In genomic region chr9:22259184-22260091, GRCm38 (mm10) we compare ENCODE assay signal across 8 mouse cellular contexts. TPM values are rescaled to one million over a fixed set of nuclear protein-coding genes. Genes with fewer than 3 reads are reported as not detected.
A peak's percentile ranks its signal among the peaks of the same experiment; 100 is the strongest.
DNase-seq lines count a peak whose midpoint lies in the region; ATAC-seq and TF ChIP-seq lines count a peak whose summit lies in the region.

TSS of gene Zfp599 (minus strand) at chr9:22259895.

- no peaks in the 10 kb centered on the region for H3K27me3 ChIP-seq in C2C12 (ENCODE audit: control insufficient read depth, insufficient read depth, insufficient read length)
- H3K27me3 ChIP-seq in heart, embryonic 10.5 days (ENCODE audit: insufficient read depth, poor library complexity, severe bottlenecking) = no peaks in the 10 kb centered on the region
- no peaks in the 10 kb centered on the region; the same call in 1 of the 2 replicates for H3K27me3 ChIP-seq in kidney, embryonic 14.5 days (ENCODE audit: control insufficient read depth, insufficient read depth, low read length)
- no peaks in the 10 kb centered on the region for H3K27me3 ChIP-seq in limb, embryonic 14.5 days (ENCODE audit: control insufficient read depth, insufficient read depth, low read length)
- no peaks in the 10 kb centered on the region for H3K27me3 ChIP-seq in midbrain, embryonic 16.5 days (ENCODE audit: control insufficient read depth, insufficient read depth, low read depth, low read length)

- H3K36me3 ChIP-seq in C2C12 (ENCODE audit: control insufficient read depth, insufficient read depth) = peaks cover 21% of the 10 kb centered on the region
- peaks cover 35% of the 10 kb centered on the region for H3K36me3 ChIP-seq in heart, embryonic 10.5 days
- peaks cover 9% of the 10 kb centered on the region for H3K36me3 ChIP-seq in kidney, embryonic 14.5 days (ENCODE audit: control insufficient read depth, insufficient read depth, low read length)
- peaks cover 25% of the 10 kb centered on the region for H3K36me3 ChIP-seq in limb, embryonic 14.5 days (ENCODE audit: control insufficient read depth, insufficient read depth, low read length)
- H3K36me3 ChIP-seq in midbrain, embryonic 16.5 days (ENCODE audit: control insufficient read depth, insufficient read depth, low read length) = peaks cover 13% of the 10 kb centered on the region; the same call in 1 of the 2 replicates

- under 1% methylated on average over 35 of the region's 35 CpGs for WGBS in heart, embryonic 10.5 days
- WGBS in kidney, embryonic 14.5 days = 1% methylated on average over 35 of the region's 35 CpGs
- under 1% methylated on average over 34 of the region's 35 CpGs for WGBS in limb, embryonic 14.5 days
- WGBS in midbrain, embryonic 16.5 days = under 1% methylated on average over 35 of the region's 35 CpGs

- no peaks in the 10 kb centered on the region; the same call in 1 of the 2 replicates for H3K4me1 ChIP-seq in embryonic fibroblast, embryonic 13.5 days (ENCODE audit: control insufficient read depth, insufficient read depth, low read length)
- peaks cover 10% of the 10 kb centered on the region; the same call in 1 of the 2 replicates for H3K4me1 ChIP-seq in heart, embryonic 10.5 days
- H3K4me1 ChIP-seq in kidney, embryonic 14.5 days (ENCODE audit: control insufficient read depth, insufficient read depth, low read length) = no peaks in the 10 kb centered on the region
- H3K4me1 ChIP-seq in limb, embryonic 14.5 days (ENCODE audit: control insufficient read depth, insufficient read depth, low read length) = no peaks in the 10 kb centered on the region
- H3K4me1 ChIP-seq in midbrain, embryonic 16.5 days (ENCODE audit: control insufficient read depth, insufficient read depth, low read length) = peaks cover 3% of the 10 kb centered on the region; the same call in 1 of the 2 replicates

- TF ChIP-seq CTCF in C2C12 (IDR thresholded peaks at IDR 0.05; ENCODE audit: control insufficient read depth, insufficient read depth, insufficient read length) = no peak
- TF ChIP-seq CTCF in embryonic fibroblast, embryonic 13.5 days (IDR thresholded peaks at IDR 0.05; ENCODE audit: borderline replicate concordance, insufficient read depth, low read length) = no peak

- TF ChIP-seq POLR2A in embryonic fibroblast, embryonic 13.5 days (IDR thresholded peaks at IDR 0.05; ENCODE audit: low read depth, low read length) = peak; percentile 76
- peak; percentile 42; the same call in 1 of the 2 replicates for TF ChIP-seq POLR2A in limb, embryonic 14.5 days (IDR thresholded peaks at IDR 0.05; ENCODE audit: borderline replicate concordance, extremely low read depth, insufficient read depth, insufficient read length)

- H3K9me3 ChIP-seq in heart, embryonic 10.5 days = peaks cover 3% of the 10 kb centered on the region; the same call in 1 of the 2 replicates
- H3K9me3 ChIP-seq in kidney, embryonic 14.5 days (ENCODE audit: control insufficient read depth, low read length) = peaks cover 10% of the 10 kb centered on the region
- H3K9me3 ChIP-seq in limb, embryonic 14.5 days (ENCODE audit: control insufficient read depth, low read length) = peaks cover 13% of the 10 kb centered on the region
- peaks cover 6% of the 10 kb centered on the region; the same call in 1 of the 2 replicates for H3K9me3 ChIP-seq in midbrain, embryonic 16.5 days (replicated peaks; ENCODE audit: control insufficient read depth, low read length, poor library complexity, severe bottlenecking)

- H3K4me2 ChIP-seq in kidney, embryonic 14.5 days (replicated peaks; ENCODE audit: low read depth, low read length) = peak within 1 kb of the TSS; percentile 69
- peak within 1 kb of the TSS; percentile 63 for H3K4me2 ChIP-seq in limb, embryonic 14.5 days (replicated peaks; ENCODE audit: low read depth, low read length, severe bottlenecking)
- peak within 1 kb of the TSS; percentile 63 for H3K4me2 ChIP-seq in midbrain, embryonic 16.5 days (ENCODE audit: low read length)

- H3K27ac ChIP-seq in embryonic fibroblast, embryonic 13.5 days (ENCODE audit: insufficient read depth, low read length) = no peak within 1 kb of the TSS
- peak within 1 kb of the TSS; percentile 88 for H3K27ac ChIP-seq in heart, embryonic 10.5 days
- H3K27ac ChIP-seq in kidney, embryonic 14.5 days (ENCODE audit: low read depth, low read length) = 0 out of 2 replicates have a peak within 1 kb of the TSS, but pooled peaks have one; percentile 17
- peak within 1 kb of the TSS; percentile 55 for H3K27ac ChIP-seq in limb, embryonic 14.5 days (replicated peaks; ENCODE audit: low read depth, low read length)
- H3K27ac ChIP-seq in midbrain, embryonic 16.5 days (ENCODE audit: low read length) = peak within 1 kb of the TSS; percentile 60; the same call in 1 of the 2 replicates

- H3K79me3 ChIP-seq in C2C12 (ENCODE audit: low read depth) = peaks cover 13% of the 10 kb centered on the region

- peak; percentile 94 for DNase-seq in brain, adult 2 months (ENCODE audit: low read depth, low spot score)
- peak; percentile 92 for DNase-seq in heart, embryonic 10.5 days (ENCODE audit: low spot score)
- DNase-seq in limb, embryonic 14.5 days (ENCODE audit: low spot score) = peak; percentile 87
- DNase-seq in spleen, postnatal 14 days (ENCODE audit: low spot score in 2 of 2) = peak; percentile 16 to 31

- H3K79me2 ChIP-seq in C2C12 (ENCODE audit: control insufficient read depth, insufficient read depth) = peaks cover 47% of the 10 kb centered on the region

- peak within 1 kb of the TSS; percentile 72 for H3K4me3 ChIP-seq in C2C12 (ENCODE audit: insufficient read depth, poor library complexity, severe bottlenecking)
- H3K4me3 ChIP-seq in embryonic fibroblast, embryonic 13.5 days (ENCODE audit: insufficient read depth, low read length) = peak within 1 kb of the TSS; percentile 97
- peak within 1 kb of the TSS; percentile 76 for H3K4me3 ChIP-seq in heart, embryonic 10.5 days
- H3K4me3 ChIP-seq in kidney, embryonic 14.5 days (ENCODE audit: low read length) = peak within 1 kb of the TSS; percentile 73
- peak within 1 kb of the TSS; percentile 68 for H3K4me3 ChIP-seq in limb, embryonic 14.5 days (replicated peaks; ENCODE audit: low read length)
- peak within 1 kb of the TSS; percentile 64 for H3K4me3 ChIP-seq in midbrain, embryonic 16.5 days (ENCODE audit: low read depth, low read length)

- H3ac ChIP-seq in C2C12 (ENCODE audit: control insufficient read depth, insufficient read length, low read depth) = peak within 1 kb of the TSS; percentile 90

- ATAC-seq in kidney, embryonic 14.5 days (ENCODE audit: low FRiP score, low TSS enrichment) = peak; percentile 97
- peak; percentile 96 for ATAC-seq in limb, embryonic 14.5 days (ENCODE audit: low FRiP score, low read depth)
- ATAC-seq in midbrain, embryonic 16.5 days = peak; percentile 98

- H3K9ac ChIP-seq in kidney, embryonic 14.5 days (ENCODE audit: low read depth, low read length) = peak within 1 kb of the TSS; percentile 83
- peak within 1 kb of the TSS; percentile 83 for H3K9ac ChIP-seq in limb, embryonic 14.5 days (ENCODE audit: low read depth, low read length, severe bottlenecking)
- peak within 1 kb of the TSS; percentile 78 for H3K9ac ChIP-seq in midbrain, embryonic 16.5 days (ENCODE audit: low read depth, low read length)

TF ChIP-seq in C2C12, 6 proteins besides CTCF, POLR2A, EP300 and RAD21:
- TF ChIP-seq MAX (IDR thresholded peaks at IDR 0.05) (peak; percentile 33), CEBPB (IDR thresholded peaks at IDR 0.05; ENCODE audit: low read depth) (no peak)

RNA-seq across cellular contexts. Expression of gene Zfp599, which starts in this region (rescaled TPM):
- 0.76 TPM for polyA plus RNA-seq in C2C12 (2012; fragmentation: generic; extraction: Trizol)
- 3.3 and 3.6 TPM in 2 replicates for polyA plus RNA-seq in embryonic fibroblast, embryonic 13.5 days (2011; ENCODE audit: insufficient read length, low read depth, missing spikeins)
- 5.1 and 5.4 TPM in 2 replicates for polyA plus RNA-seq in heart, embryonic 10.5 days (2016; fragmentation: Nextera tagmentation; extraction: Ambion mirVana)
- 5.3 and 7.8 TPM in 2 replicates for polyA plus RNA-seq in kidney, embryonic 14.5 days (2014; fragmentation: Nextera tagmentation; extraction: Ambion mirVana)
- 1.9 and 2.6 TPM in 2 replicates for polyA plus RNA-seq in limb, embryonic 14.5 days (2012; rRNA removed)
- polyA plus RNA-seq in limb, embryonic 14.5 days (2014; fragmentation: Nextera tagmentation; extraction: Ambion mirVana) = 6.4 and 7.3 TPM in 2 replicates
- polyA plus RNA-seq in midbrain, embryonic 16.5 days (2015; fragmentation: Nextera tagmentation; extraction: Ambion mirVana) = 11.9 and 12.0 TPM in 2 replicates

Comparison
In these comparisons a context has a peak if more than half of its experiments do, and no peak if none do; other contexts are left out.
1. DNase-seq: peak in every context shown above with its lines; median percentile 94 in brain, adult 2 months; 92 in heart, embryonic 10.5 days; 87 in limb, embryonic 14.5 days; 24 in spleen, postnatal 14 days.